Mouse (Mus musculus) brown adipose tissue, adult 24 weeks (tissue): ENCODE measurements around the gene Gk. TPM values are rescaled to one million over a fixed set of nuclear protein-coding genes. Genes with fewer than 3 reads are reported as not detected.

Experiments used
- H3K27ac ChIP-seq: fragments of 200-500 bp; replicated peaks from 2 replicates; pipeline ENCODE4 v1.5.1; 2012; ENCODE audit warnings: low read depth, mild to moderate bottlenecking, low read length
- H3K4me1 ChIP-seq: fragments of 200-500 bp; 2 replicates; pipeline ENCODE4 v1.6.1; 2012; ENCODE audit warnings: low read length, mixed read lengths; ENCODE audit not compliant: control insufficient read depth, insufficient read depth, insufficient read length
- H3K4me3 ChIP-seq: fragments of 200-500 bp; 2 replicates; pipeline ENCODE4 v1.5.1; 2012; ENCODE audit warnings: low read depth, mild to moderate bottlenecking, low read length, moderate library complexity; ENCODE audit not compliant: insufficient read depth
- polyA plus RNA-seq: library from polyadenylated mRNA; stranded (reverse); fragments of >200 nt; gene quantifications from 2 replicates; pipeline ENCODE4 v1.2.4, GENCODE M21; 2012; ENCODE audit not compliant: missing spikeins, insufficient read depth, insufficient read length

Gk gene
- polyA plus RNA-seq, result 44.7 and 50.1 TPM in 2 replicates

DNA sequence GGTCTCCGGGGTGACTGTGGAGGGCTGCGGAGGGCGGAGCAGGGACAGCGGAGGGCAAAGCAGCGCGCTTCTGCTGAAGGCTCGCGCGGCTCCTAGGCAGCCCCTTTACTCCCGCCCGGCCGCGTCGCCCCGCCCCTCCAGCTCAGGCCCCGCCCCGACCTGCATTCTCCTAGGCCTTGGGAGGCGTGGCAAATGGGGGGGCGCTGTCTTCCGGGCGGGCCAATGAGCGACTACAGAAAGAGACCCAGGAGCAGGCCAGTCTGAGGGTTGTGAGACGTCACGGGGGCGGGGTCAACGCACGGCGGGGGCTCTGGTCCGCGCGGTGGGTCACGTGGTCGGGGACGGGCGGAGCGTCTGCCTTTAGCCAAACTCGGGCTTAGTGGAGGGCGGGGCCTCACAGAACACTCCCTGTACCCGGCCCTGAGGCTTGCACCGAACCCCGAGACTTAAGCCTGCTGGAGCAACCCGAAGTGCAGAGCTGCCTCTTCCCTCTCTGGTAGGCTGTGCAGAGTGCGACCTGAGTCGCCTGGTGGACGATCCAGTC lies at the start of gene Gk:
Gene Gk (minus strand): TSS at position 276 of the 544 bp plus-strand sequence.
- H3K4me3 ChIP-seq, result peak within 1 kb of the TSS; percentile 73
- peaks cover 4% of the 10 kb centered on the region; the same call in 1 of the 2 replicates for H3K4me1 ChIP-seq
- peak within 1 kb of the TSS; percentile 99 for H3K27ac ChIP-seq

- Histone ChIP-seq H3K4me3 (no peak overlapping the region), H3K4me1 (no peaks in the 10 kb centered on the region), H3K27ac (peak overlapping the region; percentile 81)
These were observed 28.2 kb upstream of the Gk start for GRCm38 (mm10) chrX:85804706-85805376.

- Histone ChIP-seq H3K4me3 (no peak overlapping the region), H3K4me1 (peaks cover 2% of the 10 kb centered on the region; the same call in 1 of the 2 replicates), H3K27ac (no peak overlapping the region; the same call in 1 of the 2 replicates)
These were observed 26.4 kb upstream of the Gk start for GRCm38 (mm10) chrX:85803006-85803405.

GRCm38 (mm10) chrX:85797449-85797848 lies 20.8 kb upstream of the Gk start:
- Histone ChIP-seq H3K4me3 (no peak overlapping the region), H3K4me1 (peaks cover 4% of the 10 kb centered on the region; the same call in 1 of the 2 replicates), H3K27ac (peak overlapping the region; percentile 99)

DNA sequence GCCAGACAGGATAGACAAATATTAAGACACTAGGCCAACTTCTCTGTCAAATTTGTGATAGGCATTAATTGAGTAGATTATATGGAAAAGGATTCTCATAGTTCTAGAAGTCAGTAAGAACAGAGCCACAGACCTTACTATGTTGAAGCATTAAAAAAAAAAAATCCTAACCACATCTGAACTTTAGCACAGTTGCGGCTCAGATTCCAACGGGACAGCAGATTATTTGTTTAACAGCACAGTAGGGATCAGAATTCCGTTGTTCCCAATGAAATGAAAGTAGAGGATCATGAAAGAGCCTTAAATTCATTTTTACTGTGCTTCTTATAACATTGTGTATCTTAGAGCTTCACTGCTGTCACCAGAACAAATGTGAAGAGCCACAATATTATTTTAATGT lies 1.7 kb upstream of the Gk start:
- no peak overlapping the region for H3K4me3 ChIP-seq
- H3K4me1 ChIP-seq, result peaks cover 4% of the 10 kb centered on the region; the same call in 1 of the 2 replicates
- peak overlapping the region; percentile 80 for H3K27ac ChIP-seq

- Histone ChIP-seq H3K4me1 (peaks cover 4% of the 10 kb centered on the region; the same call in 1 of the 2 replicates), H3K27ac (peak overlapping the region; percentile 99), H3K4me3 (peak overlapping the region; percentile 67)
These were observed 522 bp upstream of the Gk start for GRCm38 (mm10) chrX:85777141-85777540.

DNA sequence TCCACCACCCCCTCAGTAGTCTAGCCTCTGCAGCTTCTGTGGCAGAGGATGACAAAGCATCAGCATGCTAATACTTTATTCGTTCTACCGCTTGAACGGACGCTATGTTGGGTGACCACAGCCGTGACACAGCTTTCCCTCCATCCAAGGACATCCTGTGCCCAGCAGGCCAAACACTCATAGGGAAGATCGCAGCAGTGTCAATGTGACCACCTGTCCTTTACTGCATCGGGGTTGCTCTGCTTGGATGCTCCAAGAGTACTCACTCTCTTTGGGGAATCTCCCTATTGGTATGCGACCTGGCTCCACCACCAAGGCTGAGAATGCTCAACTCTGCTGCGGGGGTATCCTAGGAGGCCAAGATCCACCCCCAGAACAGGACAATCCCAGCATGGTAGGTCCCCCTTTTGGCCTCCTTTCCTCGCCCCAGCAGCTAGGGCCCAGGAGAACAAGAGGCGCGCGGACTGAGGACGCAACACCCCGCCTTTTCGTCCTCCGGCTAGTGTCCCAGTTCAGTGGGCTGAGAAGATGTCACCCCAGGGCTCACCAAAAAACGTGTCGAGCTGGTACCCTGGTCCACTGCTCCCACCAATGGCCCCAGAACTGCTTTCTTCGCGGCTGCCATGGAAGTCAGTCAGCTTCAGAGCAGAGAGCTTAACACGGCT lies 608 bp downstream of the Gk start:
- Histone ChIP-seq H3K4me1 (peaks cover 4% of the 10 kb centered on the region; the same call in 1 of the 2 replicates), H3K4me3 (peak overlapping the region; percentile 73), H3K27ac (peak overlapping the region; percentile 99)

GRCm38 (mm10) chrX:85771303-85771702 lies 5.3 kb downstream of the Gk start:
- Histone ChIP-seq H3K27ac (no peak overlapping the region), H3K4me3 (no peak overlapping the region), H3K4me1 (no peaks in the 10 kb centered on the region)

- no peaks in the 10 kb centered on the region for H3K4me1 ChIP-seq
- H3K4me3 ChIP-seq, result no peak overlapping the region
- peak overlapping the region; percentile 37; the same call in 1 of the 2 replicates for H3K27ac ChIP-seq
These were observed 5.9 kb downstream of the Gk start for GRCm38 (mm10) chrX:85770747-85771146.

DNA sequence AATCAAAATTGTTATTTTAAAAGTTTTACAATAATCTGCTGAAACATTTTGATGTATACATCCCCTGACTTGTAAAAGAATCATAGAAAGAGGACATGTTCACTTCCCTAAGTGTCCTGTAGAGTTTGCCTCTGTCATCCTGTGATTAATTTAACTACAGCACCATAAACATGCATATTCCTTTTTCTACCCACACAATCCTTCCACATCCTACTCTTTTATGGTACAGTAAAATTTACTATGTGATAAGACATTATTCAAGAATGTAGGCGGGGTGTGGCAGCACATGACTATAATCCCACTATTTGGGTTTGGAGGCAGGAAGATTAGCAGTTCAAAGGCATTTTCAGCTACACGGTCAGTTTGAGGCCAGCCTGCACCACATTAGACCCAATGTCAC lies 8.0 kb downstream of the Gk start:
- no peak overlapping the region for H3K4me3 ChIP-seq
- no peaks in the 10 kb centered on the region for H3K4me1 ChIP-seq
- H3K27ac ChIP-seq, result no peak overlapping the region

GRCm38 (mm10) chrX:85756005-85756404 lies 20.6 kb downstream of the Gk start:
- Histone ChIP-seq H3K4me3 (no peak overlapping the region), H3K4me1 (no peaks in the 10 kb centered on the region), H3K27ac (no peak overlapping the region)

GRCm38 (mm10) chrX:85743837-85744236 lies 32.8 kb downstream of the Gk start:
- Histone ChIP-seq H3K27ac (no peak overlapping the region), H3K4me3 (no peak overlapping the region), H3K4me1 (no peaks in the 10 kb centered on the region)

GRCm38 (mm10) chrX:85733228-85733627 lies 43.4 kb downstream of the Gk start:
- no peak overlapping the region for H3K27ac ChIP-seq
- H3K4me1 ChIP-seq, result no peaks in the 10 kb centered on the region
- H3K4me3 ChIP-seq, result no peak overlapping the region

- Histone ChIP-seq H3K27ac (no peak overlapping the region), H3K4me3 (no peak overlapping the region)
These were observed 45.3 kb downstream of the Gk start for GRCm38 (mm10) chrX:85731133-85731938.

DNA sequence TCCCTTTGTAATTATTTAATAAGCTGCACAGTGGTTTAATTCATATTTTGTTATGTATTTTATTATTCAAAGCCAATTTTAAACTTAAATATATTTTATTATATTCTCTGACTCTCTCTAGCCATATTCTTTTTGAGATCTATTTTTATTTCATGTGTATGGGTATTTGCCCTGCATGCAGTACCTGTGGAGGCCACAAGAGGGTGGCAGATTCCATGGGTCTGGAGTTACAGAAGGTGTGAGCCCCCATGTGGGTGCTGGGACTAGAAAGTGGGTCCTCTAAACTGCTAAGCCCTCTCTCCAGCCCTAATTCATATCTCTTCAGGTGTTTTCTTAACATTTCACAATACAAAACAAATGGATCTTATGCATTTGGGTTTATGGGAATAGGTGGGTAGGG lies 55.4 kb downstream of the Gk start:
- Histone ChIP-seq H3K27ac (no peak overlapping the region), H3K4me3 (no peak overlapping the region), H3K4me1 (no peaks in the 10 kb centered on the region; the same call in 1 of the 2 replicates)

More at GRCm38 (mm10) chrX:85731133-85731938, 45.3 kb downstream of the Gk start:
- H3K4me1 ChIP-seq, result no peaks in the 10 kb centered on the region
